Mouse (Mus musculus): ENCODE measurements around the gene Tgm2. TPM values are rescaled to one million over a fixed set of nuclear protein-coding genes. Genes with fewer than 3 reads are reported as not detected.
A peak's percentile ranks its signal among the peaks of the same experiment; 100 is the strongest.

Gene Tgm2
- polyA plus RNA-seq, 2 experiments: 34.6 to 41.9 TPM

DNA sequence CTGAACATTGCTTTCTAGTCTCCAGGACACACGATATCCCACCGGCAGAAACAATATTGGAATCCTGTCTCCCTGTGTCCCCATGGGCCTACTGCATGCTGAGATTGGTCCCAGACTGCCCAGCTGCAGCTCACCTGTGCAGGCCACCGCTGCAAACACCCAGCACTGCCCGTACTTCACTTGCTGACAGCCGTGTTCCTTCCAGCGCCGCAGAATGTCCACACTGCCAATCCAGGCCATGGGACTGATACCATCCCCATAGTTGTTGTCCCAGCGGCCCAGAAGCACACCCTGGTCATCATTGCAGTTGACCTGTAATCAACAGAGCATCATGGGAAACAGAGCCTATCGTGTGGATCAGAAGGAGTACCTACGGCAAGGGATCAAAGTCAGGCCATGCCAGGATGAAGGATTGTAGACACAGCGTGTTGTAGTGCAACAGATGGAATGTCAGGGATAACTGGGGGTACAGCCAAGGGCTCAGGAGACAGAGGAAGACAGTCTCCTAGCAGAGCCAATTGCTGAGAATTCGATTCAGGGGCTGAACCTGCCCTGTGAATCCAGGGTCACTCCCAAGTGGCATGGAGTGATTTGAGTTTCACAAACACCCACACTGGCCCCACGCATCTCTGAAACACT is 14.9 kb downstream of the Tgm2 start:
- WGBS (ENCODE audit: insufficient replicate concordance): 85% methylated on average over 13 of the region's 13 CpGs
- Histone ChIP-seq H3K4me2 (ENCODE audit: low read depth) (no peak overlapping the region), H3K27me3 (ENCODE audit: control insufficient read depth, insufficient read depth, low read length) (no peaks in the 10 kb centered on the region), H3K27ac (no peak overlapping the region), H3K9me3 (ENCODE audit: control insufficient read depth, low read length) (no peaks in the 10 kb centered on the region), H3K4me1 (replicated peaks; ENCODE audit: control insufficient read depth in 2 of 2, insufficient read depth in 2 of 2, low read length in 1 of 2) (peaks cover 0 to 5% of the 10 kb centered on the region in 2 experiments; a peak in 1 of 4 replicates), H3K9ac (replicated peaks) (no peak overlapping the region), H3K36me3 (replicated peaks; ENCODE audit: control insufficient read depth, insufficient read depth, low read depth) (peaks cover 98% of the 10 kb centered on the region), H3K4me3 (ENCODE audit: insufficient read depth in 1 of 2, low read depth in 2 of 2, low read length in 2 of 2) (no peak overlapping the region)
- DNase-seq (ENCODE audit: low read depth in 3 of 3, low spot score in 3 of 3) (no peak), ATAC-seq (ENCODE audit: insufficient read depth) (no peak)
- no peak for TF ChIP-seq EP300 (IDR thresholded peaks at IDR 0.05; ENCODE audit: low read depth)

DNA sequence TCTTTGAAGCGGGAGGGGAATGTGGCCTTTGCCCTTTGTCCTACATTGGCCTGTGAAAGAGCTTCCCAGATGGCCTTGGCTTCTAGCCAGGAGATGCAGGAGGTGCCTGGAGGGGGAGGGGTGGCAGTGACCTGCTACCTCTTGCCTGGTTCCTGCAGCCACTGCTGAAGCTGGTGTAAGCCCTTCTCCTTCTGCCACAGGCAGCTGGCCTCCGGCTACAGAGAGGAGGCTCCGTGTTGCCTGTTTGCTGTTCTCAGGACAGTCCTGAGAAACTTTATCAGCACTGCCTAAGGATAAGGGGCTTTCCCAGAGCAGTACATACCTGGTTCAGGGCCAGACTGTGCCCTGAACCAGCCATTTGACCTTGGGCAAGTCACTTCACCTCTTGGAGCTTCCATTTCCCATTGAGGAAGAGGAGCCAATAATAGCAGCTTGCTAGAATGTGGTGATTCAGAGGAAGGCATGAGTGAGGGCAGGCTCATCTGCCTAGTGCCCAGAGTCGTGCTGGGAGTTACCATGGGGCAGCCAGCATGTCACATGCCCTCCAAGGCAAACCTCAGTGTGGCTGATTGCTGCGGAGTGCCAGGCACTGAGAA is 15.7 kb downstream of the Tgm2 start:
- WGBS (ENCODE audit: insufficient replicate concordance): 77% methylated on average over 5 of the region's 5 CpGs
- no peak overlapping the region for H3K9ac ChIP-seq (replicated peaks)
- no peak overlapping the region; the same call in 1 of the 2 replicates for H3K27ac ChIP-seq
- H3K4me2 ChIP-seq (ENCODE audit: low read depth): no peak overlapping the region
- H3K4me3 ChIP-seq (ENCODE audit: insufficient read depth in 1 of 2, low read depth in 2 of 2, low read length in 2 of 2): no peak overlapping the region
- DNase-seq (ENCODE audit: low read depth in 3 of 3, low spot score in 3 of 3) (no peak), ATAC-seq (ENCODE audit: insufficient read depth) (peak; percentile 15; the same call in 1 of the 2 replicates)
- H3K27me3 ChIP-seq (ENCODE audit: control insufficient read depth, insufficient read depth, low read length): no peaks in the 10 kb centered on the region
- H3K9me3 ChIP-seq (ENCODE audit: control insufficient read depth, low read length): no peaks in the 10 kb centered on the region
- TF ChIP-seq EP300 (IDR thresholded peaks at IDR 0.05; ENCODE audit: low read depth) (no peak), CTCF (IDR thresholded peaks at IDR 0.05; ENCODE audit: low read depth) (no peak)
- peaks cover 98% of the 10 kb centered on the region for H3K36me3 ChIP-seq (replicated peaks; ENCODE audit: control insufficient read depth, insufficient read depth, low read depth)
- H3K4me1 ChIP-seq (replicated peaks; ENCODE audit: control insufficient read depth in 2 of 2, insufficient read depth in 2 of 2, low read length in 1 of 2): peaks cover 0 to 5% of the 10 kb centered on the region in 2 experiments; a peak in 1 of 4 replicates

DNA sequence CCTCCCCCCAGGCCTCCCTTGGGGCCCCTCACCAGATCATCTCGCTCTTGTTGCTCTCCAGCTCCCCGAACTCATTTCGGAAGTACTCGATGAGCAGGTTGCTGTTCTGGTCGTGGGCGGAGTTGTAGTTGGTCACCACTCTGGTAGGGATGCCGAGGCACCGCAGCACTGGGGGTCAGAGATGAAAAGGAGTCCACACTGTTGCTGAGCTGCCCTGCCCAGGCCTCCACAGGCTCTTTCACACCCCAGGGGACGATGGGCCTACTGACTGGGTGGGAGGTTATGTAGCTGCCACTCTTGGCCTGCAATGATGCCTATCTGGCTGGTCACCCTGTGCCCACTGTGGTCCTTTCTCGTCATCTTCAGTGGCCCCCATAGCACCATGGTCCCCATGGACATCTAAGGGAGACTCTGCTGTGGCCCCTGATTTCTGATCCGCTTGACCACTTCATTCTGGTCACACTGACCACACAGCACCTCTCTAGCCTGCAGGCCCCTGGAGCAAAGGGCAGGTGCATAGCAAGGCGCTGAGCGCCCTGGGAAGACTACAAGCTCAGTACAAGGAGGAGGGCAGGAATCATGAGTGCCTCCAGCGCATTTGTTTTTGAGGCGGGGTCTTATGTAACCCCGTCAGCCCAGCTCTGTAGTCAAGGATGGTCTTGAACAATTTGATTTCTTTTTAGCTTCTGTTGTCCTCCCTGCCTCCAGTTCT is 16.8 kb downstream of the Tgm2 start:
- Histone ChIP-seq H3K27me3 (ENCODE audit: control insufficient read depth, insufficient read depth, low read length) (no peaks in the 10 kb centered on the region), H3K9me3 (ENCODE audit: control insufficient read depth, low read length) (no peaks in the 10 kb centered on the region), H3K4me2 (ENCODE audit: low read depth) (no peak overlapping the region), H3K36me3 (replicated peaks; ENCODE audit: control insufficient read depth, insufficient read depth, low read depth) (peaks cover 99% of the 10 kb centered on the region), H3K4me1 (replicated peaks; ENCODE audit: control insufficient read depth in 2 of 2, insufficient read depth in 2 of 2, low read length in 1 of 2) (peaks cover 0 to 5% of the 10 kb centered on the region in 2 experiments; a peak in 1 of 4 replicates), H3K9ac (replicated peaks) (no peak overlapping the region), H3K27ac (no peak overlapping the region), H3K4me3 (ENCODE audit: insufficient read depth in 1 of 2, low read depth in 2 of 2, low read length in 2 of 2) (no peak overlapping the region)
- WGBS (ENCODE audit: insufficient replicate concordance): 83% methylated on average over 16 of the region's 16 CpGs
- ATAC-seq (ENCODE audit: insufficient read depth) (no peak), DNase-seq (ENCODE audit: low read depth in 3 of 3, low spot score in 3 of 3) (no peak)
- TF ChIP-seq EP300 (IDR thresholded peaks at IDR 0.05; ENCODE audit: low read depth): no peak
- no peak for TF ChIP-seq CTCF (IDR thresholded peaks at IDR 0.05; ENCODE audit: low read depth)

DNA sequence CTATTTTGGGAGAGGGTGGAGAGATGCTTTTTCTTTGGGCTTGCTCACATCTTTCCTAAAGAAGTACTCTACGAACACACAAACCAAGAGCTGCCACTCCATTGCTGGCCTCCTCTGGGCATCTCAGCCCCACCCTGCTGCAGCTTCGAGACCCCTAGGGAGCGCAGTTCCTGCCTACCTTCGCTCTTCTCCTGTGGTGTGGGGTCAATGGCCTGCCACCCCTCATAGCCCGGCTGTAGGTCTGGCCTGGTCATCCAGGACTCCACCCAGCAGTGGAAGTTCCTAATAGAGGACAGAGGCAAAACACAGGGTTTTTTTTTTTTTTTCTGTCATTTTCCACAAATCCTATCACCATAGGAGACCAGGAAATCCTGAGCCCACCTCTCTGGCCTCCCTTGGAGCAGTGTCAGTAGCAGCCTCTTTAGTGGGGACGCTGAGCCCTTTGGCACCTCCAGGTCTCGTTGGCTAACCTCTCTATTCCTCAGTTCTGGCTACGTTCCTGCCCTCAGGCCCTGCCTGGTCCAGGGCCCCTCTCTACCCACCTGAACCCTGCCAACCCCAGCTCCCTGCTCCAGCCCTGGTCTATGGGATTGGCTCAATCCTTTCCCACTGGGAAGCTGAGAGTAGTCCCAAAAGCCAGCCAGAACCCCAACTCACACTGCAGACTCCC is 17.6 kb downstream of the Tgm2 start:
- no peak overlapping the region for H3K9ac ChIP-seq (replicated peaks)
- peaks cover 99% of the 10 kb centered on the region for H3K36me3 ChIP-seq (replicated peaks; ENCODE audit: control insufficient read depth, insufficient read depth, low read depth)
- no peak for DNase-seq (ENCODE audit: low read depth in 3 of 3, low spot score in 3 of 3)
- H3K9me3 ChIP-seq (ENCODE audit: control insufficient read depth, low read length): no peaks in the 10 kb centered on the region
- no peak for TF ChIP-seq EP300 (IDR thresholded peaks at IDR 0.05; ENCODE audit: low read depth)
- no peak for TF ChIP-seq CTCF (IDR thresholded peaks at IDR 0.05; ENCODE audit: low read depth)
- H3K27ac ChIP-seq: no peak overlapping the region
- no peaks in the 10 kb centered on the region for H3K27me3 ChIP-seq (ENCODE audit: control insufficient read depth, insufficient read depth, low read length)
- peaks cover 0 to 2% of the 10 kb centered on the region in 2 experiments; a peak in 1 of 4 replicates for H3K4me1 ChIP-seq (replicated peaks; ENCODE audit: control insufficient read depth in 2 of 2, insufficient read depth in 2 of 2, low read length in 1 of 2)
- H3K4me2 ChIP-seq (ENCODE audit: low read depth): no peak overlapping the region
- H3K4me3 ChIP-seq (ENCODE audit: insufficient read depth in 1 of 2, low read depth in 2 of 2, low read length in 2 of 2): no peak overlapping the region
- ATAC-seq (ENCODE audit: insufficient read depth): no peak
- 84% methylated on average over 8 of the region's 8 CpGs for WGBS (ENCODE audit: insufficient replicate concordance)

All from liver, embryonic 14.5 days (tissue).